ENCODE assay signal across 28 mouse cellular contexts in genomic region chr5:134848571-134848970, GRCm38 (mm10). TPM values are rescaled to one million over a fixed set of nuclear protein-coding genes. Genes with fewer than 3 reads are reported as not detected.
DNase-seq lines count a peak whose midpoint lies in the region; ATAC-seq and TF ChIP-seq lines count a peak whose summit lies in the region.
"Had no signal": no experiment of that assay in that cellular context is flagged by ENCODE, and none has a peak within 500 bp of the region (broad histone marks: within the 10 kb centered on the region; RNA-seq: fewer than 3 reads in every experiment).

No protein-coding gene starts in this region.

- H3K4me3 ChIP-seq in embryonic facial prominence, embryonic 14.5 days (ENCODE audit: low read depth, low read length): no peak overlapping the region
- H3K4me3 ChIP-seq in embryonic facial prominence, embryonic 10.5 days: no peak overlapping the region
- H3K4me3 ChIP-seq in kidney, adult 2 months (ENCODE audit: insufficient read depth, low read depth, low read length): no peak overlapping the region
- H3K4me3 ChIP-seq in kidney, embryonic 16.5 days (ENCODE audit: low read length): no peak overlapping the region
- H3K4me3 ChIP-seq in embryonic facial prominence, embryonic 15.5 days (replicated peaks): no peak overlapping the region
- H3K4me3 ChIP-seq: embryonic facial prominence, embryonic 13.5 days; erythroblast, embryonic 14.5 days; forebrain, embryonic 13.5 days; forebrain, embryonic 15.5 days had no signal

- ATAC-seq in embryonic facial prominence, embryonic 14.5 days (ENCODE audit: low read depth): peak; percentile 51
- no peak for ATAC-seq in kidney, embryonic 16.5 days (ENCODE audit: low FRiP score, low TSS enrichment)
- ATAC-seq in embryonic facial prominence, embryonic 15.5 days (ENCODE audit: insufficient number of reproducible peaks, low FRiP score, low TSS enrichment, low read depth): peak; percentile 18; the same call in 1 of the 2 replicates
- ATAC-seq: activated CD4-positive, CD25-positive, alpha-beta regulatory T cell, adult 4 months; CD4-positive, CD25-positive, alpha-beta regulatory T cell, adult 4 months; forebrain, embryonic 13.5 days; forebrain, embryonic 15.5 days; forebrain, postnatal 0 days; Patski had no signal

- no peak for TF ChIP-seq CTCF in kidney, adult 2 months (conservative IDR thresholded peaks at IDR 0.05; ENCODE audit: insufficient read depth, insufficient read length, low read depth, low read length)

- no peak for TF ChIP-seq POLR2A in kidney, adult 2 months (IDR thresholded peaks at IDR 0.05; ENCODE audit: low read depth, low read length)

- H3K9me3 ChIP-seq in embryonic facial prominence, embryonic 14.5 days (ENCODE audit: control insufficient read depth, low read length): 0 out of 2 replicates have a peak, but pooled peaks cover 5% of the 10 kb centered on the region
- peaks cover 6% of the 10 kb centered on the region for H3K9me3 ChIP-seq in embryonic facial prominence, embryonic 10.5 days
- no peaks in the 10 kb centered on the region for H3K9me3 ChIP-seq in kidney, embryonic 16.5 days (ENCODE audit: low read length)
- H3K9me3 ChIP-seq in embryonic facial prominence, embryonic 15.5 days (replicated peaks): no peaks in the 10 kb centered on the region
- H3K9me3 ChIP-seq: embryonic facial prominence, embryonic 13.5 days; forebrain, embryonic 15.5 days; G1E had no signal

- no peaks in the 10 kb centered on the region for H3K27me3 ChIP-seq in embryonic facial prominence, embryonic 14.5 days (replicated peaks; ENCODE audit: control insufficient read depth, insufficient read depth, low read length)
- H3K27me3 ChIP-seq in embryonic facial prominence, embryonic 10.5 days (replicated peaks; ENCODE audit: low read depth, poor library complexity, severe bottlenecking): no peaks in the 10 kb centered on the region
- no peaks in the 10 kb centered on the region for H3K27me3 ChIP-seq in kidney, adult 2 months (replicated peaks; ENCODE audit: control insufficient read depth, insufficient read depth, low read length)
- no peaks in the 10 kb centered on the region for H3K27me3 ChIP-seq in kidney, embryonic 16.5 days (ENCODE audit: insufficient read depth, low read length)
- no peaks in the 10 kb centered on the region for H3K27me3 ChIP-seq in embryonic facial prominence, embryonic 15.5 days
- H3K27me3 ChIP-seq: embryonic facial prominence, embryonic 13.5 days; forebrain, embryonic 13.5 days; forebrain, embryonic 15.5 days had no signal

- no peak overlapping the region for H3K9ac ChIP-seq in embryonic facial prominence, embryonic 14.5 days (ENCODE audit: low read depth, low read length)
- no peak overlapping the region for H3K9ac ChIP-seq in kidney, embryonic 16.5 days (replicated peaks; ENCODE audit: low read length)
- no peak overlapping the region for H3K9ac ChIP-seq in embryonic facial prominence, embryonic 15.5 days
- H3K9ac ChIP-seq: embryonic facial prominence, embryonic 13.5 days; forebrain, embryonic 13.5 days; forebrain, embryonic 15.5 days; forebrain, postnatal 0 days had no signal

- DNase-seq in embryonic facial prominence, embryonic 14.5 days (ENCODE audit: low spot score): peak; percentile 35
- no peak for DNase-seq in embryonic facial prominence, embryonic 10.5 days (ENCODE audit: low spot score)
- peak; percentile 23 for DNase-seq in kidney, adult 2 months
- no peak for DNase-seq in kidney, postnatal 4 days
- DNase-seq in kidney, adult 9 months: peak; percentile 19
- DNase-seq in spleen, postnatal 10 days (ENCODE audit: low spot score in 2 of 2): no peak
- DNase-seq: adrenal gland, adult 8-10 months; adrenal gland, postnatal 14 days; adrenal gland, postnatal 36 days; B cell, adult 2 months; cerebellum, adult 11-12 months; cerebellum, adult 2 months; cerebellum, adult 9-10 months; cerebellum, postnatal 25 days; forebrain, postnatal 0 days had no signal

- WGBS in embryonic facial prominence, embryonic 14.5 days: 87% methylated on average over 13 of the region's 13 CpGs
- 96% methylated on average over 13 of the region's 13 CpGs for WGBS in embryonic facial prominence, embryonic 10.5 days
- 76% methylated on average over 13 of the region's 13 CpGs for WGBS in kidney, adult 2 months
- WGBS in kidney, embryonic 16.5 days: 87% methylated on average over 13 of the region's 13 CpGs
- WGBS in embryonic facial prominence, embryonic 15.5 days: 74% methylated on average over 13 of the region's 13 CpGs

- no peak overlapping the region for H3K4me2 ChIP-seq in embryonic facial prominence, embryonic 14.5 days (ENCODE audit: low read depth, low read length)
- H3K4me2 ChIP-seq in kidney, embryonic 16.5 days (replicated peaks; ENCODE audit: low read depth, low read length): no peak overlapping the region
- H3K4me2 ChIP-seq in embryonic facial prominence, embryonic 15.5 days (replicated peaks): no peak overlapping the region
- H3K4me2 ChIP-seq: embryonic facial prominence, embryonic 13.5 days; forebrain, embryonic 13.5 days; forebrain, embryonic 15.5 days had no signal

- H3K36me3 ChIP-seq in embryonic facial prominence, embryonic 14.5 days (ENCODE audit: control insufficient read depth, insufficient read depth, low read length): no peaks in the 10 kb centered on the region
- H3K36me3 ChIP-seq in embryonic facial prominence, embryonic 10.5 days (replicated peaks): no peaks in the 10 kb centered on the region
- H3K36me3 ChIP-seq in kidney, adult 2 months (ENCODE audit: control insufficient read depth, insufficient read depth, low read length): no peaks in the 10 kb centered on the region
- no peaks in the 10 kb centered on the region for H3K36me3 ChIP-seq in kidney, embryonic 16.5 days (ENCODE audit: insufficient read depth, low read length)
- H3K36me3 ChIP-seq in embryonic facial prominence, embryonic 15.5 days: no peaks in the 10 kb centered on the region
- H3K36me3 ChIP-seq: embryonic facial prominence, embryonic 13.5 days; forebrain, embryonic 15.5 days; G1E had no signal

- H3K4me1 ChIP-seq in embryonic facial prominence, embryonic 14.5 days (ENCODE audit: control insufficient read depth, insufficient read depth, low read length): no peaks in the 10 kb centered on the region
- no peaks in the 10 kb centered on the region for H3K4me1 ChIP-seq in embryonic facial prominence, embryonic 10.5 days
- no peaks in the 10 kb centered on the region for H3K4me1 ChIP-seq in kidney, adult 2 months (ENCODE audit: control insufficient read depth, insufficient read depth, low read length)
- H3K4me1 ChIP-seq in kidney, embryonic 16.5 days (ENCODE audit: insufficient read depth, low read length): no peaks in the 10 kb centered on the region
- H3K4me1 ChIP-seq in embryonic facial prominence, embryonic 15.5 days: peaks cover 12% of the 10 kb centered on the region
- H3K4me1 ChIP-seq: forebrain, embryonic 13.5 days; forebrain, embryonic 15.5 days had no signal

- H3K27ac ChIP-seq in embryonic facial prominence, embryonic 14.5 days (replicated peaks; ENCODE audit: low read depth, low read length): no peak overlapping the region
- H3K27ac ChIP-seq in embryonic facial prominence, embryonic 10.5 days (replicated peaks): no peak overlapping the region
- no peak overlapping the region for H3K27ac ChIP-seq in kidney, adult 2 months (ENCODE audit: insufficient read depth, low read depth, low read length)
- no peak overlapping the region for H3K27ac ChIP-seq in kidney, embryonic 16.5 days (ENCODE audit: low read length)
- peak overlapping the region; percentile 30; the same call in 1 of the 2 replicates for H3K27ac ChIP-seq in embryonic facial prominence, embryonic 15.5 days (replicated peaks)
- H3K27ac ChIP-seq: embryonic facial prominence, embryonic 13.5 days; forebrain, embryonic 13.5 days; forebrain, embryonic 15.5 days had no signal

RNA-seq across cellular contexts. Expression of gene Tmem270, which starts 58.0 kb away (rescaled TPM):
- not detected in 2 replicates for polyA plus RNA-seq in embryonic facial prominence, embryonic 14.5 days (2014; fragmentation: Nextera tagmentation; extraction: Ambion mirVana)
- polyA plus RNA-seq in embryonic facial prominence, embryonic 10.5 days (2016; fragmentation: Nextera tagmentation; extraction: Ambion mirVana): not detected in 2 replicates
- polyA plus RNA-seq in kidney, adult 2 months (2012; rRNA removed): 0.09 TPM in 1 of 2 replicates, not detected in the other
- not detected in 2 replicates for polyA plus RNA-seq in kidney, embryonic 16.5 days (2015; fragmentation: Nextera tagmentation; extraction: Ambion mirVana)
- polyA plus RNA-seq in embryonic facial prominence, embryonic 15.5 days (2015; fragmentation: Nextera tagmentation; extraction: Ambion mirVana): not detected in 2 replicates
- polyA plus RNA-seq: activated CD4-positive, CD25-positive, alpha-beta regulatory T cell, adult 4 months; CD4-positive, CD25-positive, alpha-beta regulatory T cell, adult 4 months; cerebellum, adult 2 months; cortical plate, adult 2 months; embryonic facial prominence, embryonic 11.5 days; embryonic facial prominence, embryonic 13.5 days; forebrain, embryonic 11.5 days; forebrain, embryonic 13.5 days; forebrain, embryonic 15.5 days; forebrain, postnatal 0 days; G1E; Patski had no signal

Comparison
In these comparisons a context has a peak if more than half of its experiments do, and no peak if none do; other contexts are left out.
1. DNase-seq: peak in embryonic facial prominence, embryonic 14.5 days (single experiment), kidney, adult 2 months (single experiment) and kidney, adult 9 months (single experiment); none in embryonic facial prominence, embryonic 10.5 days (single experiment), kidney, postnatal 4 days (0 of 2) and spleen, postnatal 10 days (0 of 2).